Mouse (Mus musculus) frontal cortex, adult 2 months (tissue): ENCODE data around the gene E2f6. TPM values are rescaled to one million over a fixed set of nuclear protein-coding genes. Genes with fewer than 3 reads are reported as not detected.

Experiments used
- DNase-seq, 2 experiments: peaks; one replicate each; pipeline ENCODE4 v3.0.0; 2022; ENCODE audit warnings: low spot score in 1 of 2; ENCODE audit errors: extremely low spot score in 1 of 2
- polyA plus RNA-seq: library from polyadenylated mRNA; depleted of rRNA; stranded (reverse); fragments of >200 nt; gene quantifications from 2 replicates; pipeline ENCODE4 v1.2.3, GENCODE M21; 2012; rRNA removed

Gene E2f6
- 37.9 and 38.1 TPM in 2 replicates for polyA plus RNA-seq

- DNase-seq: peak in 1 of 2 experiments; percentile 83
These were observed at the start of gene E2f6 for GRCm38 (mm10) chr12:16810525-16811431. E2f6 (plus strand) TSS chr12:16810963.

- no peak for DNase-seq
These were observed 49.3 kb upstream of the E2f6 start for GRCm38 (mm10) chr12:16761461-16761860.

GRCm38 (mm10) chr12:16763649-16764422 lies 46.9 kb upstream of the E2f6 start:
- DNase-seq: no peak

GRCm38 (mm10) chr12:16764776-16765445 lies 45.9 kb upstream of the E2f6 start:
- DNase-seq: no peak

GRCm38 (mm10) chr12:16768251-16768650 lies 42.5 kb upstream of the E2f6 start:
- no peak for DNase-seq

- no peak for DNase-seq
These were observed 42.1 kb upstream of the E2f6 start for GRCm38 (mm10) chr12:16768711-16769110.

GRCm38 (mm10) chr12:16769601-16770165 lies 41.1 kb upstream of the E2f6 start:
- DNase-seq: no peak

- DNase-seq: no peak
These were observed 36.2 kb upstream of the E2f6 start for GRCm38 (mm10) chr12:16774605-16775004.

GRCm38 (mm10) chr12:16775351-16775750 lies 35.4 kb upstream of the E2f6 start:
- DNase-seq: no peak

GRCm38 (mm10) chr12:16778523-16778922 lies 32.2 kb upstream of the E2f6 start:
- no peak for DNase-seq

GRCm38 (mm10) chr12:16779165-16779564 lies 31.6 kb upstream of the E2f6 start:
- no peak for DNase-seq

GRCm38 (mm10) chr12:16780320-16780719 lies 30.4 kb upstream of the E2f6 start:
- no peak for DNase-seq

GRCm38 (mm10) chr12:16781034-16781746 lies 29.6 kb upstream of the E2f6 start:
- DNase-seq: no peak

- DNase-seq: peak in 1 of 2 experiments; percentile 8
These were observed 22.2 kb upstream of the E2f6 start for GRCm38 (mm10) chr12:16788600-16788999.

GRCm38 (mm10) chr12:16789199-16789598 lies 21.6 kb upstream of the E2f6 start:
- no peak for DNase-seq

- no peak for DNase-seq
These were observed 21.0 kb upstream of the E2f6 start for GRCm38 (mm10) chr12:16789756-16790155.

GRCm38 (mm10) chr12:16790456-16790855 lies 20.3 kb upstream of the E2f6 start:
- no peak for DNase-seq

GRCm38 (mm10) chr12:16793371-16793770 lies 17.4 kb upstream of the E2f6 start:
- DNase-seq: no peak

- no peak for DNase-seq
These were observed 15.0 kb upstream of the E2f6 start for GRCm38 (mm10) chr12:16795781-16796180.

GRCm38 (mm10) chr12:16798894-16799293 lies 11.9 kb upstream of the E2f6 start:
- no peak for DNase-seq
